Mouse (Mus musculus) erythroid progenitor cell, adult 5-6 weeks (primary cell): ENCODE measurements around the gene Gas7. TPM values are rescaled to one million over a fixed set of nuclear protein-coding genes. Genes with fewer than 3 reads are reported as not detected.

Experiments
- ATAC-seq: replicated peaks from 2 replicates; pipeline ENCODE4 v1.8.0; 2016; ENCODE audit warnings: moderate number of reproducible peaks, mild to moderate bottlenecking, moderate TSS enrichment, inconsistent platforms; ENCODE audit not compliant: poor library complexity, low FRiP score, severe bottlenecking
- total RNA-seq, 2 experiments: library from RNA; stranded (forward) in 1 of 2; stranded (reverse) in 1 of 2; fragments of 150-400 nt in 1 of 2; fragments of 186-747, 209-891 nt in 1 of 2; gene quantifications; 2 replicates each; pipeline versions ENCODE4 v1.2.3 to v1.2.4; 2015 to 2017; ENCODE audit warnings: low replicate concordance in 2 of 2

The Gas7 gene
- total RNA-seq, 2 experiments from 2014 or later, result 6.4 to 14.3 TPM

DNA sequence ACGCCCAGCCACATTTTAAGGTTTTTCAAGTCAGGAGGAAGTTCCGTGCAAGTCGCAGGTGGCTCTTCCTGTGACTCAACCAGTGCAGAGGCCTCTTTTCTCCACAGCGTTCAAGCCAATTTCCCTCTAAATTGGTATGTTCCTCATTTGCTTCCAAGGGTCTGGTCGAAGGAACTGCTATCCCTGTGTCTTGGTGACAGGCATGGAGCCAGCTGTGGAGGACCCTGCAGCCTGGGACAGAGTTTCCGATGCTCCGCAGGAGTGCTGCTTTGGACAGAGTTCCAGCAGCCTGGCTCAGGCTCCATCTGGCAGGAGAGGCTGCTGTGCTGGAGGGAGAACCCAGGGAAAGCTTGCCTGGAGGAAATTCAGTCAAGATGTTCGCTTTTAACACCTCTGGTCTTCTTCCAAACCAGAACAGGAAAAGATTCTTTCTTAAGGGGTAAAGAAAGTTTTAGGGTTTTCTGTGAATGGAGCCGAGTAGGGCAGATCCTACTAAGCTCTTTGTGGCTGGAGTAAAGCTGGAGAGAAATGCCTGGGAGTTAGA is 27.1 kb downstream of the Gas7 start:
- no peak for ATAC-seq

DNA sequence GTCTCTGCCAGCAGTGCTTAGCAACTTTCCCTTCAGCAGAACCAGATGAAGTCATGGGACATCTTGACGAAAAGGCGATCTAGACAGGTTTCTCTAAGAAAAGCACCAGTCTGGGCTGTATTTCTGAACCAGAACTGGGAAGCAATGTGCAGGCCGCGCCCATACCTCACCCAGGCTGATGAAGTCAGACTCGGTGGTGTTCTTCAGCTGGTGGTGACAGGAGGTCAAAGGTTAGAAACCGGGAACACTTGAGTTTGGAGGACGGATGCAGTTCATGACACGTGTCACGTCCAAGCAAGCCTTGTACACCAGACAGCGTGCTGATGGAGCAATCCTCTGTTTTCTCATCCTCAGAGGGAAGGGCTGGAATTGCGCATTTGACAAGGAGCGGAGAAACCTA is 32.9 kb downstream of the Gas7 start:
- ATAC-seq, result no peak

DNA sequence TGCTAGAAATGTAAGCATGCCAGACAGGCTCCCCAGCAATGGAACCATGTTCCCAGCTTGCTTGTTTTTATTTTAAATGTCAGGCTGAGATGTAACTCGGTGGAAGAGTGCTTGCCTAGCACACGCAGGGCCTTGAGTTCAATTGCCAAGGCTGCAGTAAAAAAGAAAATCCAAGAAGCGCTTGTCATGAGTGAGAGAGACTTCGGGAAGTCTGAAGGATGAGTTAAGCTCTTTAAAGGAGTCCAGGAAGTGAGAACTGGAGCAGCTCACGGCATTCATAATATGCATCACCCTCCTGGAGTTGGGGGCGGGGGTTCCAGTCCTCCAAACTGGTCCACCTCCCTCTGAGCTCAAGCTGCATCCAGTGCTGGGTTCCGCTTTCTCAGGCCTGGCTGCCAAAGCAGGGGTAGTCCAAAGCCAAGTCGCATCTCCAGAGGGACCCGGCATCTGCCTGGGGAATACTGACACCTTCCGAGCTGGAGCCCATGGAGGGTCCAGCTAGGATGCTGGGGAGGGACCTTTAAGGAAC is 34.5 kb downstream of the Gas7 start:
- no peak for ATAC-seq

DNA sequence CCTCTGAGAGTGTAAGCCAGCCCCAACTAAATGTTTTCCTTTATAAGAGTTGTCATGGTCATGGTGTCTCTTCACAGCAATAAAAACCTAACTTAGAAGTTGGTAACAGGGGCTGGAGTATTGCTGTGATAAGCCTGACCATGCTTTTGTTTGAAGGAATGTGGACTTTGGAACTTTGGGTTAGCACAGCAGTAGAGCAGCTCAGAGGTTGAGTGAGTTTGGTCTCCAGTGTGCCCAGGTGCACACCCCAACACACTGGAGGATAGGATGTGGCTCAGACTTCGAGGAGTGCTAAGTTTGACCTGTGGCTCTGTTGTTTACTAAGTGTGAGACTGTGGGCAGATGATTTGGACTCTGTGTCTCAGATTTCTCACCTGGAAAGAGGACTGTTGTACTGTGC is 41.6 kb downstream of the Gas7 start:
- no peak for ATAC-seq

GRCm38 (mm10) chr11:67500115-67500514 is 44.9 kb downstream of the Gas7 start:
- ATAC-seq, result no peak

- no peak for ATAC-seq
These were observed 46.4 kb downstream of the Gas7 start for GRCm38 (mm10) chr11:67501468-67502244.

- ATAC-seq, result no peak
These were observed 54.1 kb downstream of the Gas7 start for GRCm38 (mm10) chr11:67509219-67509876.

- no peak for ATAC-seq
These were observed 55.6 kb downstream of the Gas7 start for GRCm38 (mm10) chr11:67510831-67511230.

GRCm38 (mm10) chr11:67513001-67513400 is 57.8 kb downstream of the Gas7 start:
- no peak for ATAC-seq

- ATAC-seq, result no peak
These were observed 59.2 kb downstream of the Gas7 start for GRCm38 (mm10) chr11:67514401-67514800.

- no peak for ATAC-seq
These were observed 60.0 kb downstream of the Gas7 start for GRCm38 (mm10) chr11:67515020-67515911.

DNA sequence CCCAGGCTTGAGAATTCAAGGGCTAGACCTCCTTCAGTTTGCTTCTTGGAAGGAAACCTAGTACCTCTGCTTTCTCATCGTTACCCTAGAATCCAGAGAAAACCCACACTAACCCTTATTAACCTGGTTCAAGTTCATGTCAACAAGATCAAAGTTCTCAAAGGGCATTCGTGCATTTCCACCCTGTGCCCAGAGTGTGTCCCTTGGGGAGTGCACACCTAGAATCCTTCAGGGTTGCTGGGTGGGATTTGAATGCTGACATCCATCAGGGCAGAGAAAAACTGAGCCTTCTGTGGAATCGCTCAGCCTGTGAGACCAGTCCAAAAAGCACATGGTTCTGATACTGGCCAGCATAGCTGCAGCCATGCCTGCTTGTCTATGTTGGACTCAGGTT is 60.7 kb downstream of the Gas7 start:
- ATAC-seq, result no peak

GRCm38 (mm10) chr11:67517748-67518147 is 62.5 kb downstream of the Gas7 start:
- no peak for ATAC-seq

- ATAC-seq, result no peak
These were observed 63.7 kb downstream of the Gas7 start for GRCm38 (mm10) chr11:67518985-67519384.

DNA sequence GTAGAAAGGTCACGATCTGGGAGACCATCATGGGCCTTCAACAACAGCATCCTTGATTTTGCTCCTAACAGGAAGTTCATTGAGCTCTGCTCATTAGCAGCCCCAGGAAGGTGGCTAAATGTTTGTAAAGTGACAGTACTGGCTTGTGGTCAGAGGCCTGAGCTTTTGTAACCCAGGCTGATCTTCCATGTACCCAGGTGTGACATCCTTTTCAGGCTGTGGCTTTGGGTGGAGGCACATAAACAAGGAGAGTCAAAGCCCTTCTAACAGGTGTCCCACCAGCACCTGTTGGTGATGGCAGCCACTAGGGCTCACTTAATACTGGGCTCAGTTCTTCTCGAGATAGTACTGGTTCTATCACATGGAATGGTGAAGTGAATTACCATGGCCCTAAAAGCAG is 67.4 kb downstream of the Gas7 start:
- ATAC-seq, result no peak

GRCm38 (mm10) chr11:67523806-67524205 is 68.6 kb downstream of the Gas7 start:
- ATAC-seq, result no peak

DNA sequence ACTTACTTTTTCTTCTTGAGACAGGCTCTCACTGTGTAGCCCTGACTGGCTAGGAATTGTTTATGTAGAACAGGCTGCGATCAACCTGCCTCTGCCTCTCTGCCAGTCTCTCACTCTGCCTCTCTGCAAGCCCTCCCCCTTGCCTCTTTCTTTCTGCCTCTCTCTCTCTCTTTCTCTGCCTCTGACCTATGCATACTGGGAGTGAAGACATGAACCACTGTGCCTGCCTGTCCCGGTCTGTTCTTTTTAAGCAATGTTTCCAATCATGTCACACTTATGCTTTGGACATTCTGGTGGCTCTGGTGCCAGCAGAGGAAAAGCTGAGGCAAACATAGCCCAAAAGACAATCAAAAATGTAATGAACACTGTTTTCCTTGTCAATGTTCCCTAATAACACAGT is 69.5 kb downstream of the Gas7 start:
- ATAC-seq, result no peak

GRCm38 (mm10) chr11:67525841-67526240 is 70.6 kb downstream of the Gas7 start:
- no peak for ATAC-seq

- no peak for ATAC-seq
These were observed 71.6 kb downstream of the Gas7 start for GRCm38 (mm10) chr11:67526621-67527545.
